Mouse (Mus musculus): ENCODE measurements around the gene Mthfd2l. TPM values are rescaled to one million over a fixed set of nuclear protein-coding genes. Genes with fewer than 3 reads are reported as not detected.

Mthfd2l gene
- polyA plus RNA-seq (2012; rRNA removed) = 5.0 and 5.4 TPM in 2 replicates

GRCm38 (mm10) chr5:90930971-90931851 lies at the start of gene Mthfd2l:
Gene Mthfd2l (plus strand): TSS chr5:90931117.

GRCm38 (mm10) chr5:90890519-90891463 lies 40.1 kb upstream of the Mthfd2l start, which contains the start of gene Cxcl1:
Gene Cxcl1 (plus strand): TSS chr5:90891241.

GRCm38 (mm10) chr5:90903339-90904020 lies 27.4 kb upstream of the Mthfd2l start, which contains the start of gene Cxcl2:
Gene Cxcl2 (plus strand): TSS chr5:90903871.

GRCm38 (mm10) chr5:91027164-91027563 lies 96.2 kb downstream of the Mthfd2l start, which contains the start of gene Epgn:
Gene Epgn (plus strand): TSS chr5:91027464.

Other genes with a start within 250 kb of the Mthfd2l start
- 0.44 and 0.48 TPM in 2 replicates for gene Cxcl5, start 171.8 kb upstream of the Mthfd2l start, polyA plus RNA-seq (2012; rRNA removed)
- 134 and 135 TPM in 2 replicates for gene Ppbp, start 162.6 kb upstream of the Mthfd2l start, polyA plus RNA-seq (2012; rRNA removed)
- gene Pf4, start 158.7 kb upstream of the Mthfd2l start, polyA plus RNA-seq (2012; rRNA removed) = 243 and 245 TPM in 2 replicates
- gene Cxcl3, start 145.0 kb upstream of the Mthfd2l start, polyA plus RNA-seq (2012; rRNA removed) = not detected in 2 replicates
- gene Cxcl15, start 136.6 kb upstream of the Mthfd2l start, polyA plus RNA-seq (2012; rRNA removed) = not detected in 2 replicates
- gene Cxcl1, start 39.9 kb upstream of the Mthfd2l start, polyA plus RNA-seq (2012; rRNA removed) = 2.3 and 4.3 TPM in 2 replicates
- gene Cxcl2, start 27.2 kb upstream of the Mthfd2l start, polyA plus RNA-seq (2012; rRNA removed) = 0.25 and 0.27 TPM in 2 replicates
- 0.01 TPM in 2 replicates for gene Epgn, start 96.3 kb downstream of the Mthfd2l start, polyA plus RNA-seq (2012; rRNA removed)
- gene Ereg, start 143.5 kb downstream of the Mthfd2l start, polyA plus RNA-seq (2012; rRNA removed) = 0.19 and 0.20 TPM in 2 replicates
- 0.02 TPM in 1 of 2 replicates, not detected in the other for gene Areg, start 208.5 kb downstream of the Mthfd2l start, polyA plus RNA-seq (2012; rRNA removed)

All from liver, embryonic 18 days (tissue).